Mouse (Mus musculus): ENCODE data around the gene Acot8. TPM values are rescaled to one million over a fixed set of nuclear protein-coding genes. Genes with fewer than 3 reads are reported as not detected.

Acot8 gene
- polyA plus RNA-seq, 1 experiment from 2014 or later: 16.8 TPM

DNA sequence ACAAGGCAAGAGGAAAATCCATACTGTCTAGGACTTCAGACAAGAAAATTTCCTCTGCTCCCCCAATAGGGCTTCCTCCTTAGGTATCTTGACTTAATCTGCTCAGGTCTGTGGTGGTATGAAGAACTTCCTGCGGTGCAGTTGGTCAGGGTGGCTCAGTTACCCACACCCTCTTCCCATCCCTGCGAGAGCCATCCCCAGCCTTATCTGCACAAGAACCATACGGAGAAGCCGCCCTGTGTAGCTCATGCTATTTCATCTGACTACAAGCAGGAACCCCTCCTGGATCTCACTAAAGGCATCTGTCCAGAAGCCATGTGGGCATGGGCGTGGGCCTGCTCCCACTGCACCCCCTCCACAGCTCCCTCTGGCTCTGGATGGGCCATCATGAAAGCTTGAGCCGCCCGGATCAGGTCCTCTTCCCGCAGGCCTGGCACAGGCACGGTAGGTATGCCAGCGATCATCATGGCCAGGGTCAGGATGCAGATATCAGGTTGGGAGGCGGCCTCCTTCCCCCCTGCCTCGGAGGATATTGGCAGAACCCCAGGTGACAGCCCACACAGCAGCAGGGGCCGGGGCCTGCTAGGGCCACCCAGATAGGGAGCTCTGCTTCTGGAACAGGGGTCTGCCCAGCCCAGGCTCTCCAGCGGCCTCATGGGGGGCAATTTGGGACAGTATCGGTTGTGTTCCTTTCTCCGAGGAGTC lies 22.6 kb upstream of the Acot8 start:
- H3K4me3 ChIP-seq: no peak overlapping the region
- ATAC-seq (ENCODE audit: insufficient number of reproducible peaks, low FRiP score, low TSS enrichment, low read depth): no peak
- 90% methylated on average over 16 of the region's 16 CpGs for WGBS
- H3K4me2 ChIP-seq: no peak overlapping the region
- peaks cover 13% of the 10 kb centered on the region for H3K4me1 ChIP-seq
- H3K9me3 ChIP-seq: no peaks in the 10 kb centered on the region
- H3K36me3 ChIP-seq: peaks cover 39% of the 10 kb centered on the region
- H3K9ac ChIP-seq: no peak overlapping the region
- H3K27me3 ChIP-seq: no peaks in the 10 kb centered on the region
- H3K27ac ChIP-seq: no peak overlapping the region

DNA sequence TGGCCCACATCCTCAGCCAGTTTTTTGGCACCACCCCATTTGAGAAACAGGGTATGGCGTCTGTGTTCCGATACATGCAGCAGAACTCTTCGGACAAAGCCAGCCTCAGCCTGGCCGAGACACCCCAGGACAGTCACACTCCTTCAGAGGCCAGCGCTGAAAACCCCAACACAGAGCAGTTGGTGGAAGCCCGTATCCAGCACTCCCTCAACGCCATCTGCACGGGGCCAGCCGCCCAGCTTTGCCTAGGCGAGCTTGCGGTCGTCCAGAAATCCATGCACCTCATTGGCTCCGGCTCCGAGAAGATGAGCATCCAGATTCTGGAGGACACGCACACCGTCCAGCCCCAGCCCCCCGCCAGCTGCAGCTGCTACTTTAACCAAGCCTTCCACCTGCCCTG lies 20.8 kb upstream of the Acot8 start:
- H3K36me3 ChIP-seq: peaks cover 50% of the 10 kb centered on the region
- WGBS: 96% methylated on average over 17 of the region's 17 CpGs

DNA sequence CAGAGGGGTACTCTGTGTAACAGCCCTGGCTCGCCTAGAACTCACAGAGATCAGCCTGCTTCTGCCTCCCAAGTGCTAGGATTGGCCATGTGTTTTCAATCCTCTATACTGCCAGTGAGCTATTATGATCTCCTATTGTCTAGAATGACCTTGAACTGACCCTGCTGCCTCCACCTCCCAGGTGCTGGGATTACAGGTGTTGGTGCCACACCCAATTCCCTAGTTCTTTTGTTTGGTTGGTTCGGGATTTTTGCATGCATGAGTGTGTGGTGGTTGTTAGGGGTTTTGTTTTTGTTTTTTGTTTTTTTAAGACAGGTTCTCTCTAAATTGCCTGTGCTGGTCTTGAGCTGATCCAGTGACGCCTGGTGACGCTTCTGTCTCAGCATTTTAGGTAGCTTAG lies 19.3 kb upstream of the Acot8 start:
- H3K9ac ChIP-seq: no peak overlapping the region
- H3K4me2 ChIP-seq: no peak overlapping the region
- 92% methylated on average over 4 of the region's 4 CpGs for WGBS
- H3K36me3 ChIP-seq: peaks cover 57% of the 10 kb centered on the region
- H3K9me3 ChIP-seq: no peaks in the 10 kb centered on the region
- H3K27ac ChIP-seq: no peak overlapping the region
- ATAC-seq (ENCODE audit: insufficient number of reproducible peaks, low FRiP score, low TSS enrichment, low read depth): no peak
- peaks cover 13% of the 10 kb centered on the region; the same call in 1 of the 2 replicates for H3K4me1 ChIP-seq
- H3K4me3 ChIP-seq: no peak overlapping the region
- no peaks in the 10 kb centered on the region for H3K27me3 ChIP-seq

More for the DNA sequence above, 20.8 kb upstream of the Acot8 start:
- Histone ChIP-seq H3K4me3 (no peak overlapping the region), H3K9me3 (no peaks in the 10 kb centered on the region), H3K9ac (no peak overlapping the region), H3K27ac (no peak overlapping the region), H3K4me2 (no peak overlapping the region), H3K4me1 (peaks cover 13% of the 10 kb centered on the region; the same call in 1 of the 2 replicates), H3K27me3 (no peaks in the 10 kb centered on the region)
- no peak for ATAC-seq (ENCODE audit: insufficient number of reproducible peaks, low FRiP score, low TSS enrichment, low read depth)

DNA sequence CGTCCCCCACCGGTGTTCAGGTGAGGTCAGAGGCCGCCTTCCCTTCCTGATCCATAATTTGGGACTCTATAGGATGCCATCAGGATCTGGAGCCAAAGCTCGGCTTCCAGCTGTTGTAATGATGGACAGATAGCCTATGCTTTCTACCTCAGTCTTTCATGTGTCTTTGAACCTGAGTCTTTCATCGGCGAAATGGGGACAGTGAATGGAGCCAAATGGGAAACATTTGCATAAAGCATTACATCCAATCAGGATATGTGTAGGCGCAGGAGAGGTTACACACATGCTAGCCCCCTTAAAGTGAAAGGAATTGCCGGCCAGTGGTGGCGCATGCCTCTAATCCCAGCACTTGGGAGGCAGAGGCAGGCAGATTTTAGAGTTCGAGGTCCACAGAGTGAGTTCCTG lies 18.5 kb upstream of the Acot8 start:
- Histone ChIP-seq H3K27ac (peak overlapping the region; percentile 86), H3K27me3 (no peaks in the 10 kb centered on the region), H3K4me2 (peak overlapping the region; percentile 61), H3K36me3 (peaks cover 55% of the 10 kb centered on the region), H3K4me3 (peak overlapping the region; percentile 84), H3K4me1 (peaks cover 13% of the 10 kb centered on the region; the same call in 1 of the 2 replicates), H3K9ac (peak overlapping the region; percentile 69), H3K9me3 (no peaks in the 10 kb centered on the region)
- ATAC-seq (ENCODE audit: insufficient number of reproducible peaks, low FRiP score, low TSS enrichment, low read depth): peak; percentile 42; the same call in 1 of the 2 replicates
- 2% methylated on average over 10 of the region's 10 CpGs for WGBS

DNA sequence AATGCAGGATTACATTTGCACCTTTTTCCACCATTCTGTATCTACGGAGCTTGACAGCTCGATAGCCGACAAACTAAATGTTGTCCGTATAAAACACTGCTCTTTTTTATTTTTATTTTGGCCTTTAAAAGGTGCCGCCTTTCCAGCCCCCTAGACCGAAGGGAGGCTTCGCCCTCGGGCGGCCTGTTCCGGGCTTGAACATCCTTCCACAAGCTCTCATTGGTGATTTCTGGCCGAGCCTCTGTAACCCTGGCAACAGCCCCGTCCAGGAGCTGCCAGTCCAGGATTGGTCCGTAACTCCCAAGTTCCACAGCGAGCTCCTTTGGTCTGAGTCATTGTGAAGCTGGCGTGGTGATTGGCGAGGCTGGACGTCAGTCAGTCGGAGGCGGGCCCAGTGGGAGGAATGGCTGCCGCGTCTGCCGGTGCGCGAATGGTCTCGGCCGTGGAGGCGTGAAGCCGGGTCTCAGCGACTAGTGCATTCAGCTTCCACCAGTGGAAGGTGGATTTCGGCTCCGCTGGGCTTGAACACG lies 18.0 kb upstream of the Acot8 start, which contains the start of gene Zswim1:
Zswim1 (plus strand) TSS at position 51 of the 530 bp plus-strand sequence.
- H3K27ac ChIP-seq: peak within 1 kb of the TSS; percentile 86
- H3K9me3 ChIP-seq: no peaks in the 10 kb centered on the region
- WGBS: under 1% methylated on average over 32 of the region's 32 CpGs
- peaks cover 13% of the 10 kb centered on the region; the same call in 1 of the 2 replicates for H3K4me1 ChIP-seq
- peak; percentile 97 for ATAC-seq (ENCODE audit: insufficient number of reproducible peaks, low FRiP score, low TSS enrichment, low read depth)
- peaks cover 50% of the 10 kb centered on the region for H3K36me3 ChIP-seq
- H3K9ac ChIP-seq: peak within 1 kb of the TSS; percentile 69
- peak within 1 kb of the TSS; percentile 61 for H3K4me2 ChIP-seq
- no peaks in the 10 kb centered on the region for H3K27me3 ChIP-seq
- peak within 1 kb of the TSS; percentile 84 for H3K4me3 ChIP-seq

DNA sequence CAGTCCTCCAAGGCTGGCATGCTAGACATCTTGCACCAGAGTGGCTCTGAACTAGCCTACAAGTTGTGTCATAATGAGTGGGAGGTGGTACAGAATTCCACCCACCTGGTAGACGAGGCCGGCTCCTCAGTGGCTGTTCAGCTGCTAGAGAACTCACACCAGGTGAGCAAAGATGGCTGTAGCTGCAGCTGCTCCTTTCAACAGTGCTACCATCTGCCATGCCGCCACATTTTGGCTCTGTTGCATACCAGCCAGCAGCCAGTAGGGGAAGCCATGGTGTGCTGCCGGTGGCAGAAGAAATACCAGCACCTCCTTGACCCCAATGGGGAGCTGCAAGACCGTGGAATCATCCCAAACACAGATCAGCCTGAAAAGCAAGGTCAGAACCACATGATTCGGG lies 16.4 kb upstream of the Acot8 start:
- H3K4me1 ChIP-seq: peaks cover 15% of the 10 kb centered on the region; the same call in 1 of the 2 replicates
- no peak overlapping the region for H3K4me3 ChIP-seq
- 87% methylated on average over 6 of the region's 6 CpGs for WGBS
- ATAC-seq (ENCODE audit: insufficient number of reproducible peaks, low FRiP score, low TSS enrichment, low read depth): no peak
- H3K27me3 ChIP-seq: no peaks in the 10 kb centered on the region
- no peak overlapping the region for H3K9ac ChIP-seq
- no peak overlapping the region for H3K4me2 ChIP-seq
- no peaks in the 10 kb centered on the region for H3K9me3 ChIP-seq
- H3K36me3 ChIP-seq: peaks cover 33% of the 10 kb centered on the region
- no peak overlapping the region for H3K27ac ChIP-seq

DNA sequence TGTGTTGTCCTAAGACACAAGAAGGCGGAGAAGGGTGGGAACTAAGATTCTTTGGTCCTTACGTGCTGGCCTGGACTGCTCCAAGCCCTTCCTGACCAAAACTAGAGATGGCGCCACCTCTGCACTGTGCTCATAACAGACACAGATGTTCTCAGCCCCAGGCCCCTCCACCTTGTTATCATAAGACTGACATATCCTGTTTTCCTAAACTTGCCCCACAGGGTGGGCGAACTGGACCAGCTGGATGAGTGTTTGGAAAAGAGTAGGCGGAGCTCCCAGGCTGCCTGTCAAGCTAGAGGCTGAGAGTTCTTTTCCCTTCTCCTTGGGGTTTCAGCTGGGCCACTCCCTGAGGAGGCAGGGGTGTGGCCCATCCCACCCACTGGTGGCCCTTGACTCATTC lies 13.0 kb upstream of the Acot8 start:
- Histone ChIP-seq H3K9me3 (no peaks in the 10 kb centered on the region), H3K4me3 (no peak overlapping the region), H3K36me3 (peaks cover 18% of the 10 kb centered on the region), H3K27ac (no peak overlapping the region), H3K4me2 (no peak overlapping the region), H3K4me1 (0 out of 2 replicates have a peak, but pooled peaks cover 6% of the 10 kb centered on the region), H3K9ac (no peak overlapping the region), H3K27me3 (no peaks in the 10 kb centered on the region)
- 0 out of 2 replicates have a peak, but pooled peaks have one; percentile 27 for ATAC-seq (ENCODE audit: insufficient number of reproducible peaks, low FRiP score, low TSS enrichment, low read depth)
- WGBS: 71% methylated on average over 5 of the region's 5 CpGs

DNA sequence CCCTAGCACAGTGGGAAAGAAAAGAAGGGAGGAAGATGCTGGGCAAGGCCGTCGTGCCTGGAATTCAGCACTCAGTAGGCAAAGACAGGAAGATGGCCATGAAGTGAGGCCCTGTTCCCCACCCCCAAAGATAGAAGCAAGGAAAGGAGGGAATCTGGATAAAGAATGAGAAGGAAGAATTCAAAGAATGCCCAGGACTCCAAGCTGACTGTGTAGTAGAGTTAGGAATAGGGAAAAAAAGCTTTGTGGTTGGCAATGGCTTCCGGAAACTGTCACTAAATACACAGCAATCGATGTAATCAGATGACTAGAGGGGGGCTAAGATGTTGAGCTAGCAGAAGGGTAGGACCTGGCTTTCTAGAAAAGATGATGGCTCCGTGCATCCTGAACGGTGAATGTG lies 12.5 kb upstream of the Acot8 start:
- 74% methylated on average over 6 of the region's 6 CpGs for WGBS
- H3K27ac ChIP-seq: no peak overlapping the region
- no peaks in the 10 kb centered on the region for H3K9me3 ChIP-seq

DNA sequence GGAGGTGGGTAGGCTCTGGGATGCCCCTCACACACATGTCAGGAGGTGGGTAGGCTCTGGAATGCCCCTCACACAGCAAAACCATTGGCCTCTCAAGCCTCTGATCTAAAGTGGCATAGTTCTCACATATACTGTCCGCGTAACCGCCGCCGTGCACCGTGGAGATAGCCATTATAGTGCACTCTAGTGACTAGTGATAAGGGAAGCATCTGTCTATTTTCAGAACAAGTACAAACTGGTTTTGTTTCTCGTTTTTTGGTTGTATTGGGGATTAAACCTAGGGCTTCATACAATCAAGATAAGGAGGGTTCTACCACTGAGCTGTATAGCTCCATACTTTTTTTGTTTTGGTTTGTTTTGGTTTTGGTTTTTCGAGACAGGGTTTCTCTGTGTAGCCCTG lies 11.1 kb upstream of the Acot8 start:
- Histone ChIP-seq H3K9me3 (no peaks in the 10 kb centered on the region), H3K27ac (no peak overlapping the region), H3K9ac (no peak overlapping the region), H3K4me1 (0 out of 2 replicates have a peak, but pooled peaks cover 3% of the 10 kb centered on the region), H3K4me3 (no peak overlapping the region), H3K36me3 (peaks cover 10% of the 10 kb centered on the region), H3K27me3 (no peaks in the 10 kb centered on the region), H3K4me2 (no peak overlapping the region)
- no peak for ATAC-seq (ENCODE audit: insufficient number of reproducible peaks, low FRiP score, low TSS enrichment, low read depth)
- 90% methylated on average over 8 of the region's 8 CpGs for WGBS

More for the DNA sequence above, 12.5 kb upstream of the Acot8 start:
- Histone ChIP-seq H3K4me1 (0 out of 2 replicates have a peak, but pooled peaks cover 3% of the 10 kb centered on the region), H3K36me3 (peaks cover 18% of the 10 kb centered on the region), H3K4me2 (no peak overlapping the region), H3K9ac (no peak overlapping the region), H3K27me3 (no peaks in the 10 kb centered on the region), H3K4me3 (no peak overlapping the region)
- ATAC-seq (ENCODE audit: insufficient number of reproducible peaks, low FRiP score, low TSS enrichment, low read depth): no peak

DNA sequence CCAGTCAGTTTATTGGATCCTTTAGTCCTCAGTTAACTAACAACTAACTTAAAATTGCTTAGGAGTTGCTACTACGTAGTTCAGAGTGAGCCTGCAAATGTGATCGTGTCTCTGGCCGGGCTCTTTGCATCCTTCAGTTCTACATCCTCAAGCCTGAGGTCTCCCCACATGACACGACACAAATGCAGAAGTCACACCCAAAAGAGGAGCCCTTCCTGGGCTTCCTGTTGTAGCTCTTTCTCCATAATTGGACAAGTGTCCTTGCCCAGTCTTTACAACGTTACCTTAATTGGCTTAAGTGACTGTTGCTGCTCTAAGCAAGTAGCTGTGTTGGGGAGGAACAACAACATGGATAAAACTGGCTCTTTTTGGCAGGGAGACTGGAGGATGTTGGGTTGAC lies 10.7 kb upstream of the Acot8 start:
- H3K9ac ChIP-seq: no peak overlapping the region
- H3K4me2 ChIP-seq: no peak overlapping the region
- no peak for ATAC-seq (ENCODE audit: insufficient number of reproducible peaks, low FRiP score, low TSS enrichment, low read depth)
- peaks cover 5% of the 10 kb centered on the region for H3K36me3 ChIP-seq
- H3K4me3 ChIP-seq: no peak overlapping the region
- H3K9me3 ChIP-seq: no peaks in the 10 kb centered on the region
- H3K27me3 ChIP-seq: no peaks in the 10 kb centered on the region
- 86% methylated on average over 5 of the region's 5 CpGs for WGBS
- 0 out of 2 replicates have a peak, but pooled peaks cover 3% of the 10 kb centered on the region for H3K4me1 ChIP-seq
- H3K27ac ChIP-seq: no peak overlapping the region

DNA sequence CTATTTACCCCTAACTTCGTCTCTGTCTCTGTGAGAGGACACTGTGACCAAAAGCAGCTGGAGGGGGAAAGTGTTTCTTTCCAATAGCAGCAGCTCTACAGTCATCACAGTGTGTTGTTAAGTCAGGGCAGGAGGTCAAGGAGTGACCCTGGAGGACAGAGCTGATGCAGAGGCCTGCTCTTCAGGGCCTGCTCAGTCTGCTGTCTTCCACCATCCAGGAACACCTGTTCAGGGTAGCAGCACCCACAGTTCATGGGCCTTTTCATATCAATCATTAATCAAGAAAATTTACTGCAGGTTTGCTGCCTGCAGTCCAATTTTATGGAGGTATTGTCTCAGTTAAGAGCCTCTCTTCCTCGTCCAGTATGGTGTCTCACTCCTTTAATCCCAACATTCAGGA lies 8.9 kb upstream of the Acot8 start:
- no peak for ATAC-seq (ENCODE audit: insufficient number of reproducible peaks, low FRiP score, low TSS enrichment, low read depth)
- 49% methylated on average over 2 of the region's 2 CpGs for WGBS
- H3K9ac ChIP-seq: no peak overlapping the region

DNA sequence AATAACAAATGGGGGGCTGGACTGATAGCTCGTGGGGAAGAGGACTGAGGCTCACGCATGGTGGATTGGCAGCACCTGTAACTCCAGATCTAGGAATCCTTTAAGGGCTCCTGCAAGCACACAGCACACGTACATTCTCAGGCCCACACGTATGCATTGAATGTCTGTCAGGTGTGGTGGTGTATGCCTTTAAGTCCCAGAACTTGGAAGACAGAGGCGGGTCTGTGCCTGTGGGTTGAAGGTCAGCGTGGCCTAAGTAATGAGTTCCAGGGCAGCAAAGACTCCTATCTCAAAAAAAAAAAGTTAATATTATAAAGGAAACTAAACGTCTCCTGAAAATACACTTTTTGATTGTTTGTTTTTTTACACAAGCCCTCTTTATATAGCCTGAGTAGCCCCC lies 1.9 kb upstream of the Acot8 start:
- no peak overlapping the region for H3K4me3 ChIP-seq
- no peak overlapping the region for H3K9ac ChIP-seq
- peaks cover 20% of the 10 kb centered on the region for H3K4me1 ChIP-seq
- no peaks in the 10 kb centered on the region for H3K27me3 ChIP-seq
- no peak overlapping the region for H3K27ac ChIP-seq
- WGBS: 76% methylated on average over 7 of the region's 7 CpGs
- H3K36me3 ChIP-seq: peaks cover 14% of the 10 kb centered on the region; the same call in 1 of the 2 replicates
- no peaks in the 10 kb centered on the region for H3K9me3 ChIP-seq
- no peak for ATAC-seq (ENCODE audit: insufficient number of reproducible peaks, low FRiP score, low TSS enrichment, low read depth)
- no peak overlapping the region for H3K4me2 ChIP-seq

More for the DNA sequence above, 8.9 kb upstream of the Acot8 start:
- Histone ChIP-seq H3K27me3 (no peaks in the 10 kb centered on the region), H3K4me1 (0 out of 2 replicates have a peak, but pooled peaks cover 3% of the 10 kb centered on the region), H3K9me3 (no peaks in the 10 kb centered on the region), H3K4me3 (no peak overlapping the region), H3K4me2 (no peak overlapping the region), H3K27ac (no peak overlapping the region), H3K36me3 (peaks cover 8% of the 10 kb centered on the region; the same call in 1 of the 2 replicates)

All from limb, embryonic 15.5 days (tissue).